Mouse (Mus musculus): ENCODE data around the gene Slc4a2. TPM values are rescaled to one million over a fixed set of nuclear protein-coding genes. Genes with fewer than 3 reads are reported as not detected.

The Slc4a2 gene
- total RNA-seq, 2 experiments from 2014 or later = 16.4 to 22.8 TPM

- no peak for ATAC-seq (replicated peaks; ENCODE audit: low FRiP score, low TSS enrichment, poor library complexity, severe bottlenecking)
Observed at GRCm38 (mm10) chr5:24486738-24487137, 63.1 kb downstream of the Slc4a2 start.

- ATAC-seq (replicated peaks; ENCODE audit: low FRiP score, low TSS enrichment, poor library complexity, severe bottlenecking) = no peak
Observed at GRCm38 (mm10) chr5:24490413-24490920, 66.8 kb downstream of the Slc4a2 start.

Other genes starting within 250 kb of the Slc4a2 start
- 1.2 TPM in 1 of 2 replicates, not detected in the other for gene Kcnh2, start 72.2 kb upstream of the Slc4a2 start, total RNA-seq (2014; fragmentation: Nextera tagmentation)
- gene Kcnh2, start 72.2 kb upstream of the Slc4a2 start, total RNA-seq (2017) = not detected in 2 replicates
- not detected in 2 replicates for gene Nos3, start 59.0 kb upstream of the Slc4a2 start, total RNA-seq (2014; fragmentation: Nextera tagmentation)
- gene Nos3, start 59.0 kb upstream of the Slc4a2 start, total RNA-seq (2017) = 0.23 TPM in 1 of 2 replicates, not detected in the other
- gene Atg9b, start 31.7 kb upstream of the Slc4a2 start, total RNA-seq (2014; fragmentation: Nextera tagmentation) = 1.9 and 5.2 TPM in 2 replicates
- 1.1 and 7.3 TPM in 2 replicates for gene Atg9b, start 31.7 kb upstream of the Slc4a2 start, total RNA-seq (2017)
- 59.4 and 83.4 TPM in 2 replicates for gene Abcb8, start 30.2 kb upstream of the Slc4a2 start, total RNA-seq (2014; fragmentation: Nextera tagmentation)
- gene Abcb8, start 30.2 kb upstream of the Slc4a2 start, total RNA-seq (2017) = 8.3 and 24.8 TPM in 2 replicates
- 1.4 TPM in 1 of 2 replicates, not detected in the other for gene Asic3, start 10.4 kb upstream of the Slc4a2 start, total RNA-seq (2014; fragmentation: Nextera tagmentation)
- not detected in 2 replicates for gene Asic3, start 10.4 kb upstream of the Slc4a2 start, total RNA-seq (2017)
- 25.5 and 31.7 TPM in 2 replicates for gene Cdk5, start 307 bp upstream of the Slc4a2 start, total RNA-seq (2014; fragmentation: Nextera tagmentation)
- gene Cdk5, start 307 bp upstream of the Slc4a2 start, total RNA-seq (2017) = 15.0 and 26.5 TPM in 2 replicates
- 101 and 135 TPM in 2 replicates for gene Fastk, start 21.4 kb downstream of the Slc4a2 start, total RNA-seq (2014; fragmentation: Nextera tagmentation)
- 14.1 and 30.4 TPM in 2 replicates for gene Fastk, start 21.4 kb downstream of the Slc4a2 start, total RNA-seq (2017)
- 10.5 and 11.4 TPM in 2 replicates for gene Tmub1, start 24.0 kb downstream of the Slc4a2 start, total RNA-seq (2014; fragmentation: Nextera tagmentation)
- 5.6 and 6.2 TPM in 2 replicates for gene Tmub1, start 24.0 kb downstream of the Slc4a2 start, total RNA-seq (2017)
- 36.5 and 53.3 TPM in 2 replicates for gene Agap3, start 28.3 kb downstream of the Slc4a2 start, total RNA-seq (2014; fragmentation: Nextera tagmentation)
- gene Agap3, start 28.3 kb downstream of the Slc4a2 start, total RNA-seq (2017) = 21.7 and 33.3 TPM in 2 replicates
- not detected in 2 replicates for gene Gbx1, start 103.4 kb downstream of the Slc4a2 start, total RNA-seq (2014; fragmentation: Nextera tagmentation)
- not detected in 2 replicates for gene Gbx1, start 103.4 kb downstream of the Slc4a2 start, total RNA-seq (2017)
- gene Asb10, start 117.1 kb downstream of the Slc4a2 start, total RNA-seq (2014; fragmentation: Nextera tagmentation) = not detected in 2 replicates
- not detected in 2 replicates for gene Asb10, start 117.1 kb downstream of the Slc4a2 start, total RNA-seq (2017)
- gene 4931409K22Rik, start 133.0 kb downstream of the Slc4a2 start, total RNA-seq (2014; fragmentation: Nextera tagmentation) = not detected in 2 replicates
- gene 4931409K22Rik, start 133.0 kb downstream of the Slc4a2 start, total RNA-seq (2017) = not detected in 2 replicates
- 70.2 and 80.7 TPM in 2 replicates for gene Abcf2, start 153.6 kb downstream of the Slc4a2 start, total RNA-seq (2014; fragmentation: Nextera tagmentation)
- 122 and 164 TPM in 2 replicates for gene Abcf2, start 153.6 kb downstream of the Slc4a2 start, total RNA-seq (2017)
- 12.0 and 14.7 TPM in 2 replicates for gene Chpf2, start 162.9 kb downstream of the Slc4a2 start, total RNA-seq (2014; fragmentation: Nextera tagmentation)
- gene Chpf2, start 162.9 kb downstream of the Slc4a2 start, total RNA-seq (2017) = 14.5 and 22.5 TPM in 2 replicates
- gene Smarcd3, start 200.6 kb downstream of the Slc4a2 start, total RNA-seq (2014; fragmentation: Nextera tagmentation) = not detected in 2 replicates
- gene Smarcd3, start 200.6 kb downstream of the Slc4a2 start, total RNA-seq (2017) = not detected in 2 replicates